Mouse (Mus musculus) liver, embryonic 14.5 days (tissue): ENCODE measurements around the gene Dlat. TPM values are rescaled to one million over a fixed set of nuclear protein-coding genes. Genes with fewer than 3 reads are reported as not detected.

Source experiments
- ATAC-seq: fragments of 200-750 bp; cut with Nextera tagmentation; 2 replicates; pipeline ENCODE4 v1.8.0; 2017; ENCODE audit warnings: moderate number of reproducible peaks, mild to moderate bottlenecking, moderate library complexity; ENCODE audit not compliant: insufficient read depth
- DNase-seq, 3 experiments: peaks; one replicate each; pipeline ENCODE4 v3.0.0-alpha.2; 2012 to 2013; ENCODE audit warnings: low read depth in 3 of 3, low spot score in 3 of 3
- H3K27ac ChIP-seq: fragments of 300-500 bp; sonication (generic); 2 replicates; pipeline ENCODE4 v1.5.1; 2014; ENCODE audit warnings: moderate library complexity, mild to moderate bottlenecking, control low read depth, inconsistent platforms
- H3K27me3 ChIP-seq: fragments of 300-500 bp; sonication (generic); 2 replicates; pipeline ENCODE4 v1.6.1; 2014; ENCODE audit warnings: mild to moderate bottlenecking, low read length, moderate library complexity; ENCODE audit not compliant: control insufficient read depth, insufficient read depth
- H3K36me3 ChIP-seq: fragments of 300-500 bp; sonication (generic); replicated peaks from 2 replicates; pipeline ENCODE4 v1.6.1; 2014; ENCODE audit warnings: low read depth; ENCODE audit not compliant: control insufficient read depth, insufficient read depth
- H3K4me1 ChIP-seq, 2 experiments: fragments of 200-500 bp in 1 of 2; fragments of 300-500 bp in 1 of 2; sonication (generic) in 1 of 2; replicated peaks; 2 replicates each; pipeline ENCODE4 v1.6.1; 2012 to 2014; ENCODE audit warnings: antibody characterized with exemption in 1 of 2, inconsistent platforms in 1 of 2, low read length in 1 of 2; ENCODE audit not compliant: control insufficient read depth in 2 of 2, insufficient read depth in 2 of 2
- H3K4me2 ChIP-seq: fragments of 300-500 bp; sonication (generic); 2 replicates; pipeline ENCODE4 v1.6.1; 2014; ENCODE audit warnings: low read depth, mild to moderate bottlenecking, control low read depth, moderate library complexity
- H3K4me3 ChIP-seq, 2 experiments: fragments of 200-500 bp in 1 of 2; fragments of 300-500 bp in 1 of 2; sonication (generic) in 1 of 2; 2 replicates each; pipeline ENCODE4 v1.5.1; 2012 to 2014; ENCODE audit warnings: low read depth in 2 of 2, low read length in 2 of 2, mild to moderate bottlenecking in 2 of 2, control low read depth in 1 of 2, inconsistent platforms in 1 of 2, moderate library complexity in 1 of 2; ENCODE audit not compliant: insufficient read depth in 1 of 2
- H3K9ac ChIP-seq: fragments of 300-500 bp; sonication (generic); replicated peaks from 2 replicates; pipeline ENCODE4 v1.6.1; 2014; ENCODE audit warnings: mild to moderate bottlenecking, control low read depth, moderate library complexity
- H3K9me3 ChIP-seq: fragments of 300-500 bp; sonication (generic); 2 replicates; pipeline ENCODE4 v1.6.1; 2016; ENCODE audit warnings: low read length, mixed read lengths; ENCODE audit not compliant: control insufficient read depth
- CTCF ChIP-seq: IDR thresholded peaks from 2 replicates; pipeline ENCODE4 v1.5.1; 2016; ENCODE audit warnings: antibody characterized with exemption, low read depth, control low read depth
- EP300 ChIP-seq: IDR thresholded peaks from 2 replicates; pipeline ENCODE4 v1.6.1; 2016; ENCODE audit warnings: antibody characterized with exemption, low read depth
- WGBS: fragments of 180-500 bp; shearing (Covaris S2); extraction: QIAGEN DNeasy Blood & Tissue Kit; methylation state at CpG from one replicate; pipeline ENCODE4 v1.1.7; 2014; ENCODE audit not compliant: insufficient replicate concordance; 5-methylcytosine and 5-hydroxymethylcytosine counted together
- polyA plus RNA-seq, 2 experiments: library from polyadenylated mRNA; depleted of rRNA in 1 of 2; stranded (reverse) in 1 of 2; unstranded in 1 of 2; fragments of >200 nt; fragmentation: Nextera tagmentation in 1 of 2; extraction: Ambion mirVana in 1 of 2; gene quantifications; 2 replicates each; pipeline versions ENCODE4 v1.2.1 to v1.2.3; 2012 to 2014

The Dlat gene
- polyA plus RNA-seq, 2 experiments, result 14.4 to 32.0 TPM

GRCm38 (mm10) chr9:50679406-50679805 is 19.8 kb upstream of the Dlat start:
- H3K27ac ChIP-seq, result no peak overlapping the region
- H3K9ac ChIP-seq, result no peak overlapping the region
- no peaks in the 10 kb centered on the region for H3K36me3 ChIP-seq
- H3K4me2 ChIP-seq, result no peak overlapping the region
- H3K4me3 ChIP-seq, result no peak overlapping the region
- ATAC-seq (no peak), DNase-seq (no peak)
- no peaks in the 10 kb centered on the region for H3K4me1 ChIP-seq
- TF ChIP-seq CTCF, result no peak
- no peak for TF ChIP-seq EP300
- no peaks in the 10 kb centered on the region for H3K27me3 ChIP-seq
- H3K9me3 ChIP-seq, result no peaks in the 10 kb centered on the region
- 32% methylated on average over 1 of the region's 1 CpGs for WGBS

- H3K36me3 ChIP-seq, result no peaks in the 10 kb centered on the region
- no peaks in the 10 kb centered on the region for H3K9me3 ChIP-seq
- TF ChIP-seq EP300 (no peak), CTCF (peak; percentile 44)
- no peak overlapping the region for H3K4me2 ChIP-seq
- no peak overlapping the region for H3K9ac ChIP-seq
- 0% methylated on average over 1 of the region's 1 CpGs for WGBS
- ATAC-seq (no peak), DNase-seq (no peak)
- H3K4me1 ChIP-seq, result no peaks in the 10 kb centered on the region
- H3K27ac ChIP-seq, result no peak overlapping the region
- no peaks in the 10 kb centered on the region for H3K27me3 ChIP-seq
- H3K4me3 ChIP-seq, result no peak overlapping the region
Observed at GRCm38 (mm10) chr9:50674771-50675170, 15.2 kb upstream of the Dlat start.

- H3K9me3 ChIP-seq, result no peaks in the 10 kb centered on the region
- H3K4me1 ChIP-seq, result peaks cover 0 to 6% of the 10 kb centered on the region in 2 experiments; a peak in 1 of 4 replicates
- no peak overlapping the region for H3K9ac ChIP-seq
- WGBS, result 21% methylated on average over 5 of the region's 5 CpGs
- H3K36me3 ChIP-seq, result no peaks in the 10 kb centered on the region
- no peak overlapping the region for H3K27ac ChIP-seq
- H3K4me2 ChIP-seq, result no peak overlapping the region
- no peak overlapping the region for H3K4me3 ChIP-seq
- no peaks in the 10 kb centered on the region for H3K27me3 ChIP-seq
- ATAC-seq (no peak), DNase-seq (no peak)
- no peak for TF ChIP-seq EP300
- TF ChIP-seq CTCF, result peak; percentile 82
Observed at GRCm38 (mm10) chr9:50670690-50671089, 11.1 kb upstream of the Dlat start.

- no peak overlapping the region for H3K4me3 ChIP-seq
- WGBS, result 63% methylated on average over 8 of the region's 8 CpGs
- no peak for TF ChIP-seq EP300
- no peaks in the 10 kb centered on the region for H3K9me3 ChIP-seq
- ATAC-seq (no peak), DNase-seq (no peak)
- no peak overlapping the region for H3K9ac ChIP-seq
- H3K36me3 ChIP-seq, result no peaks in the 10 kb centered on the region
- no peak overlapping the region for H3K4me2 ChIP-seq
- peaks cover 0 to 6% of the 10 kb centered on the region in 2 experiments; a peak in 1 of 4 replicates for H3K4me1 ChIP-seq
- no peak overlapping the region for H3K27ac ChIP-seq
- H3K27me3 ChIP-seq, result no peaks in the 10 kb centered on the region
Observed at GRCm38 (mm10) chr9:50667579-50668498, 8.3 kb upstream of the Dlat start.

- H3K9ac ChIP-seq, result no peak overlapping the region
- H3K27me3 ChIP-seq, result no peaks in the 10 kb centered on the region
- H3K9me3 ChIP-seq, result no peaks in the 10 kb centered on the region
- no peak overlapping the region for H3K4me3 ChIP-seq
- no peak overlapping the region for H3K4me2 ChIP-seq
- peak; percentile 31; the same call in 1 of the 2 replicates for TF ChIP-seq EP300
- no peak for TF ChIP-seq CTCF
- ATAC-seq (no peak), DNase-seq (no peak)
- WGBS, result 41% methylated on average over 6 of the region's 6 CpGs
- H3K27ac ChIP-seq, result no peak overlapping the region
- peaks cover 0 to 6% of the 10 kb centered on the region in 2 experiments; a peak in 1 of 4 replicates for H3K4me1 ChIP-seq
- H3K36me3 ChIP-seq, result no peaks in the 10 kb centered on the region
Observed at GRCm38 (mm10) chr9:50666442-50666841, 6.9 kb upstream of the Dlat start.
